Mouse (Mus musculus) heart, embryonic 14.5 days (tissue): ENCODE measurements around the gene Tmem39b. TPM values are rescaled to one million over a fixed set of nuclear protein-coding genes. Genes with fewer than 3 reads are reported as not detected.
"Not testable (repeated sequence)": the region's sequence is repeated elsewhere in the genome, so short reads cannot be mapped to it uniquely, and the experiment has no call there.

Source experiments
- ATAC-seq: fragments of 200-750 bp; cut with Nextera tagmentation; 2 replicates; pipeline ENCODE4 v1.8.0; 2017; ENCODE audit warnings: low read depth, moderate TSS enrichment; ENCODE audit not compliant: insufficient number of reproducible peaks, insufficient read depth, low FRiP score
- H3K27ac ChIP-seq, 2 experiments: fragments of 200-500 bp in 1 of 2; fragments of 300-500 bp in 1 of 2; sonication (generic) in 1 of 2; replicated peaks in 1 of 2; 2 replicates each; pipeline ENCODE4 v1.5.1; 2012 to 2014; ENCODE audit warnings: low read depth in 2 of 2, low read length in 2 of 2, control low read depth in 1 of 2, mild to moderate bottlenecking in 1 of 2, mixed read lengths in 1 of 2; ENCODE audit not compliant: control insufficient read depth in 1 of 2, insufficient read depth in 1 of 2
- H3K27me3 ChIP-seq: fragments of 300-500 bp; sonication (generic); 2 replicates; pipeline ENCODE4 v1.6.1; 2014; ENCODE audit warnings: mild to moderate bottlenecking, low read length, control low read depth; ENCODE audit not compliant: control insufficient read depth, insufficient read depth
- H3K36me3 ChIP-seq: fragments of 300-500 bp; sonication (generic); 2 replicates; pipeline ENCODE4 v1.6.1; 2014; ENCODE audit warnings: mild to moderate bottlenecking, control low read depth, low read length, mixed read lengths; ENCODE audit not compliant: control insufficient read depth, insufficient read depth
- H3K4me1 ChIP-seq, 2 experiments: fragments of 200-500 bp in 1 of 2; fragments of 300-500 bp in 1 of 2; sonication (generic) in 1 of 2; 2 replicates each; pipeline ENCODE4 v1.6.1; 2012 to 2014; ENCODE audit warnings: low read length in 2 of 2, control low read depth in 1 of 2, mixed read lengths in 1 of 2; ENCODE audit not compliant: control insufficient read depth in 2 of 2, insufficient read depth in 2 of 2
- H3K4me2 ChIP-seq: fragments of 300-500 bp; sonication (generic); 2 replicates; pipeline ENCODE4 v1.6.1; 2014; ENCODE audit warnings: mild to moderate bottlenecking, low read length
- H3K4me3 ChIP-seq, 2 experiments: fragments of 200-500 bp in 1 of 2; fragments of 300-500 bp in 1 of 2; sonication (generic) in 1 of 2; 2 replicates each; pipeline ENCODE4 v1.5.1; 2012 to 2014; ENCODE audit warnings: low read length in 2 of 2, mild to moderate bottlenecking in 2 of 2, control low read depth in 1 of 2, low read depth in 1 of 2, moderate library complexity in 1 of 2; ENCODE audit not compliant: control insufficient read depth in 1 of 2, insufficient read depth in 1 of 2
- H3K9ac ChIP-seq: fragments of 300-500 bp; sonication (generic); 2 replicates; pipeline ENCODE4 v1.6.1; 2014; ENCODE audit warnings: mild to moderate bottlenecking, low read length
- H3K9me3 ChIP-seq: fragments of 300-500 bp; sonication (generic); 2 replicates; pipeline ENCODE4 v1.6.1; 2016; ENCODE audit warnings: low read length, control low read depth; ENCODE audit not compliant: control insufficient read depth
- WGBS: fragments of 180-500 bp; shearing (Covaris S2); extraction: QIAGEN DNeasy Blood & Tissue Kit; methylation state at CpG from one replicate; pipeline ENCODE4 v1.1.7; 2014; 5-methylcytosine and 5-hydroxymethylcytosine counted together
- polyA plus RNA-seq: library from polyadenylated mRNA; unstranded; fragments of >200 nt; fragmentation: Nextera tagmentation; extraction: Ambion mirVana; gene quantifications from 2 replicates; pipeline ENCODE4 v1.2.1, GENCODE M21; 2014

Gene Tmem39b
- polyA plus RNA-seq, 1 experiment from 2014 or later: 13.4 TPM

DNA sequence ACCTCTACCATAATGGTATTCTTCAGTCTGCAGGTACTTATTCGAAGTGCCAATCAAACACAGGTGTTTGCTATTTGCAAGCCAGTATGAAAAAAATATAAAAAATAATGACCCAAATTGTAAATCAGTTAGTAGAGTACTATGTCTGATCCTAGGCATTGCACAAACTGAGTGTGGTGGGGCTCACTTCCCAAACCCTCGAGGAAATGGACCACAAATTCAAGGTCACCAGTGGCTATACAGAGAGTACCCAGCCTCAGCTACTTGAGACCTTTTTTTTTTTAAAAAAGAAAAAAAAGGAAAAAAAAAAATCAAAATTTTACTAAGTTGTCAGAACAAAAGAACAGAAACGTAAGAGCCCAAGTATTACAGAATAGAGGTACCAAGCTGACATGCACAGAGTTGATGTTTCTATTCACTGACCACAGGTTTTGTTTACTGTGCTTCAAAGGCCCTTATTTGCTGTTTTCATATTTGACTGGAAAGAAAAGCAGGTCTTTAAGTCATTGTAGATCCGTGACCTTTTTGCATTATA, 42.5 kb upstream of the Tmem39b start:
- Histone ChIP-seq H3K27ac (no peak overlapping the region), H3K36me3 (no peaks in the 10 kb centered on the region), H3K4me2 (peak overlapping the region; percentile 75), H3K9me3 (no peaks in the 10 kb centered on the region), H3K9ac (no peak overlapping the region), H3K27me3 (no peaks in the 10 kb centered on the region), H3K4me1 (peaks cover 7 to 35% of the 10 kb centered on the region in 2 experiments; a peak in 3 of 4 replicates), H3K4me3 (no peak overlapping the region)
- ATAC-seq: no peak
- WGBS: 72% methylated on average over 4 of the region's 4 CpGs

DNA sequence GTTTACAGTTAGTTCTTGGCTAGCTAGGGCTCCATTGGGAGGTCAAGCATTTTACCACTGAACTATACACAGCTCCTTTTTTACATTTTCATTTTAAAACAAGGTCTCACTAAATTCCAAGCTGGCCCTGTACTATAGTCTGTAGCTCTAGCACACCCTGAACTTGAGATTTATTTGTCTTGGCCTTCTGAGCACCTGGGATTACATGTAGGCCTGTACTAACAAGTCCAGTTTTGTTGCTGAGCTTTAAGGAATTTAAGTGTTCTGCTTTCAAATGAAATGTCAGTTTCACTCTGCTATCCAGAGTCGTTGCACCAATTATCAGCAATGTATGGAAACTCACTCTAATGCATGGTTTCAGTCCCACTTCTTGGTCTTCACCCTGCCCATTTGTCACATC, 39.5 kb upstream of the Tmem39b start:
- Histone ChIP-seq H3K27me3 (no peaks in the 10 kb centered on the region), H3K4me3 (no peak overlapping the region), H3K9me3 (no peaks in the 10 kb centered on the region), H3K4me2 (no peak overlapping the region), H3K4me1 (peaks cover 4 to 24% of the 10 kb centered on the region in 2 experiments; a peak in 3 of 4 replicates), H3K9ac (no peak overlapping the region), H3K27ac (no peak overlapping the region), H3K36me3 (peaks cover 7% of the 10 kb centered on the region; the same call in 1 of the 2 replicates)
- WGBS: 67% methylated on average over 1 of the region's 1 CpGs
- ATAC-seq: no peak

DNA sequence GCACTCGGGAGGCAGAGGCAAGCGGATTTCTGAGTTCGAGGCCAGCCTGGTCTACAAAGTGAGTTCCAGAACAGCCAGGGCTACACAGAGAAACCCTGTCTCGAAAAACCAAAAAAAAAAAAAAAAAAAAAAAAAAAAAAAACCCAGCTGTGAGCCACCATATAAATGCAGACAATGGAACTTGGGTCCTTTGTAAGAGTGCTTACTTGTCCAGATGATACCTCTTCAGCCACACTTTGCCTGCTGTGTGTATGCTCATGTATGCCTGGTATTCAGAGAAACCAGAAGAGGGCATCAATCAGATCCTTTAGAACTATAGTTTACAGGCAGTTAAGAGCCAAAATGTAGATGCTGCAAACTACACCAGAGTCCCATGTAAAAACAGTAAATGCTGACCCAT, 38.8 kb upstream of the Tmem39b start:
- not testable (repeated sequence) for H3K4me3 ChIP-seq, ATAC-seq, H3K27ac ChIP-seq, H3K4me2 ChIP-seq, H3K9me3 ChIP-seq, H3K27me3 ChIP-seq, H3K36me3 ChIP-seq, H3K9ac ChIP-seq
- WGBS: 94% methylated on average over 3 of the region's 4 CpGs
- H3K4me1 ChIP-seq: peaks cover 4 to 22% of the 10 kb centered on the region in 2 experiments; a peak in 3 of 4 replicates

DNA sequence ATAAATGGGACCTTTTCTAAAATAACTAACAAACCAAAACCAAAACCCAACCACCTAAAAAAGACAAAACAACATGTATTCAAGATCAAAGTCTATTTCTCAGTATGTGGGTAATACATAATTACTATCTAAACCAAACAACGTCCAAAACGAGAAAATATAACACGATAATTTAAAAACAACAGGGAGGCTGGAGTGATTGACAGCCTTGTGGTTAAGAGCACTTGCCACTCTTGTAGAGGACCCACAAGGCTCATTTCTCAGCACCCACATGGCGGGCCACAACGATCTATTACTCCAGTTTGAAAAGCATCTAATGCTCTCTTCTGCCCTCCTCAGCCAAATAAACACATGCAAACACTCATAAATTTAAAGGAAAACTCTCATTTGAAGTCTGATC, 34.8 kb upstream of the Tmem39b start:
- H3K36me3 ChIP-seq: peaks cover 48% of the 10 kb centered on the region
- no peak for ATAC-seq
- no peaks in the 10 kb centered on the region for H3K27me3 ChIP-seq
- H3K9ac ChIP-seq: no peak overlapping the region
- H3K4me1 ChIP-seq: no peaks in the 10 kb centered on the region
- H3K4me3 ChIP-seq: no peak overlapping the region
- H3K27ac ChIP-seq: no peak overlapping the region
- H3K9me3 ChIP-seq: no peaks in the 10 kb centered on the region
- no peak overlapping the region for H3K4me2 ChIP-seq
- WGBS: 87% methylated on average over 5 of the region's 5 CpGs

DNA sequence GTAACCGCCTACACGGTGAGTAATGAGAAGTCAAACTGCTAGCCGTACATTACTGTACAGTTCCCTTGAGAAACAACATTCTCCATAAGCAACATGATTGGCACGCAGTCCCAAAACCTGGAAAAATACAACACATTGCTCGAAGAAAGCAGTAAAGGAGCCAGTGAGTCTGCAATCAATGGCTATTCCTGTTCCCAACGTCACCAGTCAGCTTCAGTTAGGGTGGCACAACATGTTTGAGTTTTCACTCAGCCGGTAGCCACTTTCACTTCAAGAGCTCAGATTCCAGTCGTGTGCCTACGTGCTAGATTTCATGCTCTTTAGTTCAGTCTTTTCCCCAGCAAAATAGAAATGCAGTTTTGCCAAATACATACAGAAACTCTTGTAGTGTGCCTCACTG, 19.7 kb upstream of the Tmem39b start:
- Histone ChIP-seq H3K27me3 (no peaks in the 10 kb centered on the region), H3K9me3 (no peaks in the 10 kb centered on the region), H3K9ac (no peak overlapping the region), H3K27ac (no peak overlapping the region), H3K4me1 (no peaks in the 10 kb centered on the region), H3K4me3 (no peak overlapping the region), H3K36me3 (peaks cover 87% of the 10 kb centered on the region), H3K4me2 (no peak overlapping the region)
- ATAC-seq: no peak
- whole genome bisulfite sequencing: 91% methylated on average over 9 of the region's 9 CpGs

DNA sequence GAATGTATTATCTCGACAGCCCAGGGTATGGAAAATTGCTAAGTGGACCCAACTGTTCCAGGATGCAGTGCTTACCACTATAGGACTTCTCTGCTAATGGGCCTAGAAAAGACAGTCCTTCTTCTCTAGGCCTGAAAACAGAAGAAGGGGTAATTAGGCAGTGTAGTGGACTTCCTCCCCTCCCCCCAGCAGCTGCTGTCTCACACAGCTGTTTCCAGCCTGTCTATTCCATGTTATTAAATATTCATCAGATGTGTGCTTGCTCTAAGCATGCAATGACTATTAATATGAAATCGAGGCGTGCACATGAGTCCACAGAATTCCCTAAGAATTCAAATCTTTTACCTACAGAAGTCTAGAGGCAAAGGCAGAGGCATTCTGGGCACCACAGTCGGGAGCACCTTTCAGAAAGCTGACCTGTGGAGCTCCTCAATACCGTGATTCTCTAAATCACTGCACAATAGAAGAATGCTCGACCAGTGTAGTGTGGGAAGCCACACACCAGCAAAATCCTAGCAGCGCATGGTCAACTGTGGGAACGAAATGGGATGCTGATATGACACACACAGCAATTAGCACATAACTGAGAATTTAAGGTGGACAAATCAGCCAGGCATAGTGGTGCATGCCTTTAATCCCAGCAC, 13.0 kb upstream of the Tmem39b start:
- 83% methylated on average over 8 of the region's 8 CpGs for WGBS
- Histone ChIP-seq H3K27me3 (no peaks in the 10 kb centered on the region), H3K36me3 (peaks cover 99% of the 10 kb centered on the region), H3K4me2 (no peak overlapping the region), H3K9ac (no peak overlapping the region), H3K9me3 (no peaks in the 10 kb centered on the region), H3K27ac (peak overlapping the region; percentile 15 to 31; a peak in 3 of 4 replicates), H3K4me3 (no peak overlapping the region), H3K4me1 (peaks cover 2 to 8% of the 10 kb centered on the region in 2 experiments; a peak in 1 of 4 replicates)
- no peak for ATAC-seq

DNA sequence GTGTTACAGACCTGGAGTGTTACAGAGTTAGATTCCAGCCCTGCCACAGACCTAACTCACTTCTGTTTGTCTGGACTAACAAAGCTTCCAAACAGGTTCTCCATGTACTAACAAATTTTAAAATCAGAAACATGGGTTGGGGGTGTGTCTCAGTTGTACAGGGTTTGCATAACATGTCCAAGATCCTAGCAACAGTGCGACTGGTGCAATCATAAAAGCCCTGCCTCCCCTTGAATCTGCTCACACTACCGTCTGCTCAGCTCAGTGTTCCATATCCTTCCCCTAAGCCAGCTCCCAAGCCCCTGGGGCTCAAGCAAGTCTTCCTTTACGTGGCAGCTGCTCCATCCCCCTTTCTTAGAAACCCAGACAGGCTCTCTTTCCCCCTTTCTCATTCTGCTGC, 10.1 kb upstream of the Tmem39b start:
- ATAC-seq: no peak
- 70% methylated on average over 3 of the region's 3 CpGs for WGBS
- peaks cover 15 to 31% of the 10 kb centered on the region in 2 experiments for H3K4me1 ChIP-seq
- H3K36me3 ChIP-seq: peaks cover 94% of the 10 kb centered on the region
- H3K9ac ChIP-seq: no peak overlapping the region
- H3K9me3 ChIP-seq: no peaks in the 10 kb centered on the region
- no peak overlapping the region for H3K4me2 ChIP-seq
- H3K27ac ChIP-seq: no peak overlapping the region
- H3K4me3 ChIP-seq: no peak overlapping the region
- H3K27me3 ChIP-seq: no peaks in the 10 kb centered on the region
